Mouse (Mus musculus) testis, adult 2 months (tissue): ENCODE measurements around the gene Lag3.

ENCODE experiments used
- CTCF ChIP-seq: fragments of 200-500 bp; IDR thresholded peaks from 2 replicates; pipeline ENCODE4 v1.5.1; 2012; ENCODE audit warnings: low read depth, mild to moderate bottlenecking, inconsistent platforms, low read length, moderate library complexity; ENCODE audit not compliant: control insufficient read depth, insufficient read depth, insufficient replicate concordance
- POLR2A ChIP-seq: fragments of 200-500 bp; IDR thresholded peaks from 2 replicates; pipeline ENCODE4 v1.6.1; 2012; ENCODE audit warnings: low read depth, mild to moderate bottlenecking, inconsistent platforms, low read length, moderate library complexity; ENCODE audit not compliant: control insufficient read depth

DNA sequence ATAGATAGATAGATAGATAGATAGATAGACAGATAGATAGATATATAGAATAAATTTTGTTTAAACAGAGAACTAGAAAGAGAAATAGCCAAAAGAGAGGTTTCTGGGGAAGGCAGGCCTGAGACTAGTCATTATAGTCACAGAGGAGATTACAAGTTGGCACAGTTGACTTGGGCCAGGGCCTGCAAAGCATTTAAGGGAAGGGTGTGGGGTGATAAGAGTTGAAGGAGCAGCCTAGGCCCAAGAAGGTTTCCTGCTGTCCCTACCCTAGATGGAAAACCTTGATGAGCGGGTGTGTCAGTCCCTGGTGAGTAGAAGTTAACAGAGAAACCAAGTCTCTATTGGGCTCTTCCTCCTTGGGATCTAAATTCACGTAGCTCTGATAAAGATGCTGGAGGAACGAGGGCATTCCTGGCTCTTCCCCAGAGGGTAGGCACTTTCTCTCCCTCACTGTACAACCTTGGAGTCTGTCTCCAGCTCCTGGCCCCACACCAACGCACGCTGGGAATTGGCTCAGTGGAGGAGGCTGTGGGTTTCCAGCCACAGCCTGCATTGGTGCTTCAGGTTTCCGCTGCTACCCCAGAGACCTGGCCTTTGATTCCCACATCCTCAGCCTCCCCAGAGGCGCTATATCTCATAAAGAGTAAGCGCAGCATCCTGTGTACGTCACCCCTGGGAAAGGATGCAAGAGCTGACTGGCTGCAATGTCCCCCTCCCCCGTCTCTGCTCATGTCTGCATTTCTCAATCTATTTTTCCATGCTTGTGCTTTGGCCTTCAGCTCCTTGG lies 26.6 kb downstream of the Lag3 start:
- TF ChIP-seq POLR2A (no peak), CTCF (no peak)
